ENCODE assay signal across 13 mouse cellular contexts in the genomic region with DNA sequence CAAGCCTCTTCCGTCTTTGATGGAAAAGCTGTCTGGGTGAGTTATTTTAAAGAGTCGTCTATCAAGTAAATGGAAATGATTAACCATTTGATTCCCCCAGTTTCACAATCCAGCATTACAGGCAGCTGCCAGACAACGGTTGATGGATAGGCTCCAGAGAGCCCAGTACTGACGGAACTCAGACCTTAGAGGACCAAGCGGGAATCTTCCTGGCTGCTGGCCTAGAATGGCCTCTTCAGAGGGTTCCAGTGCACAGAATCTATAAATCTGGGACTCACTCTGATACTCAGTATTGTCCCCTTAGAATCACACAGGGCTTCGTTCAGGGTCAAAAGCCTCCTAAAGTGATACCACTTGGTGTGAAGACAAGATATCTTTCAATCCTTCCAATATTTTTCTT.
DNase-seq lines count a peak whose midpoint lies in the region; ATAC-seq and TF ChIP-seq lines count a peak whose summit lies in the region.
"Had no signal": no experiment of that assay in that cellular context is flagged by ENCODE, and none has a peak within 500 bp of the region (broad histone marks: within the 10 kb centered on the region; RNA-seq: fewer than 3 reads in every experiment).

No protein-coding gene starts in this region.

- peaks cover 25% of the 10 kb centered on the region for H3K4me1 ChIP-seq in forebrain, postnatal 0 days (ENCODE audit: insufficient read depth)
- H3K4me1 ChIP-seq in forebrain, embryonic 16.5 days (replicated peaks; ENCODE audit: control insufficient read depth, insufficient read depth, low read length): peaks cover 62% of the 10 kb centered on the region
- peaks cover 38% of the 10 kb centered on the region for H3K4me1 ChIP-seq in intestine, embryonic 14.5 days (replicated peaks; ENCODE audit: control insufficient read depth, insufficient read depth, low read length)
- peaks cover 21% of the 10 kb centered on the region; the same call in 1 of the 2 replicates for H3K4me1 ChIP-seq in intestine, embryonic 15.5 days (replicated peaks)
- H3K4me1 ChIP-seq in olfactory bulb, adult 2 months (ENCODE audit: control insufficient read depth, insufficient read depth, low read length): peaks cover 36% of the 10 kb centered on the region

- H3K4me3 ChIP-seq in forebrain, postnatal 0 days (ENCODE audit: low read depth, low read length): no peak overlapping the region
- H3K4me3 ChIP-seq in forebrain, embryonic 16.5 days (replicated peaks; ENCODE audit: low read length): no peak overlapping the region
- no peak overlapping the region for H3K4me3 ChIP-seq in intestine, embryonic 14.5 days (ENCODE audit: low read depth, low read length)
- no peak overlapping the region for H3K4me3 ChIP-seq in intestine, embryonic 15.5 days (replicated peaks)
- no peak overlapping the region for H3K4me3 ChIP-seq in olfactory bulb, adult 2 months (ENCODE audit: insufficient read depth, low read depth, low read length)
- H3K4me3 ChIP-seq: neural tube, embryonic 12.5 days had no signal

- no peak for ATAC-seq in forebrain, postnatal 0 days
- ATAC-seq in forebrain, embryonic 16.5 days: no peak
- no peak for ATAC-seq in intestine, embryonic 14.5 days (replicated peaks; ENCODE audit: low FRiP score, low TSS enrichment, low read depth)
- ATAC-seq in intestine, embryonic 15.5 days: no peak
- ATAC-seq: intestine, postnatal 0 days had no signal

- H3K9ac ChIP-seq in forebrain, postnatal 0 days: no peak overlapping the region
- H3K9ac ChIP-seq in forebrain, embryonic 16.5 days (replicated peaks; ENCODE audit: low read depth, low read length): no peak overlapping the region
- H3K9ac ChIP-seq in intestine, embryonic 14.5 days (ENCODE audit: low read length): no peak overlapping the region
- no peak overlapping the region for H3K9ac ChIP-seq in intestine, embryonic 15.5 days
- H3K9ac ChIP-seq: hindbrain, embryonic 14.5 days; liver, embryonic 14.5 days; neural tube, embryonic 12.5 days had no signal

- DNase-seq in forebrain, postnatal 0 days: no peak
- DNase-seq in intestine, embryonic 14.5 days (ENCODE audit: low spot score): no peak
- peak; percentile 16 for DNase-seq in adipocyte (ENCODE audit: low spot score)
- no peak for DNase-seq in layer of hippocampus, postnatal 25 days (ENCODE audit: extremely low spot score in 1 of 2, low spot score in 1 of 2)
- DNase-seq: thymus, adult 2 months had no signal

- H3K4me2 ChIP-seq in forebrain, postnatal 0 days (ENCODE audit: low read depth): no peak overlapping the region
- no peak overlapping the region for H3K4me2 ChIP-seq in forebrain, embryonic 16.5 days (ENCODE audit: low read length)
- H3K4me2 ChIP-seq in intestine, embryonic 14.5 days (ENCODE audit: low read length): no peak overlapping the region
- H3K4me2 ChIP-seq in intestine, embryonic 15.5 days (replicated peaks): no peak overlapping the region
- H3K4me2 ChIP-seq: hindbrain, embryonic 14.5 days; midbrain, embryonic 11.5 days; neural tube, embryonic 12.5 days had no signal

- TF ChIP-seq POLR2A in olfactory bulb, adult 2 months (IDR thresholded peaks at IDR 0.05; ENCODE audit: insufficient read depth, low read depth, low read length): no peak

- no peaks in the 10 kb centered on the region for H3K27me3 ChIP-seq in forebrain, postnatal 0 days (ENCODE audit: insufficient read depth, low read length)
- no peaks in the 10 kb centered on the region for H3K27me3 ChIP-seq in forebrain, embryonic 16.5 days (replicated peaks; ENCODE audit: control insufficient read depth, insufficient read depth, low read length)
- H3K27me3 ChIP-seq in intestine, embryonic 14.5 days (replicated peaks; ENCODE audit: control insufficient read depth, insufficient read depth, low read length): no peaks in the 10 kb centered on the region
- H3K27me3 ChIP-seq in intestine, embryonic 15.5 days (replicated peaks): no peaks in the 10 kb centered on the region
- H3K27me3 ChIP-seq: neural tube, embryonic 12.5 days had no signal

- WGBS in forebrain, postnatal 0 days: 31% methylated on average over 6 of the region's 6 CpGs
- WGBS in forebrain, embryonic 16.5 days: 31% methylated on average over 6 of the region's 6 CpGs
- WGBS in intestine, embryonic 14.5 days: 54% methylated on average over 6 of the region's 6 CpGs
- 61% methylated on average over 6 of the region's 6 CpGs for WGBS in intestine, embryonic 15.5 days
- WGBS in olfactory bulb, adult 2 months: 50% methylated on average over 6 of the region's 6 CpGs

- no peaks in the 10 kb centered on the region for H3K9me3 ChIP-seq in forebrain, postnatal 0 days (ENCODE audit: low read length)
- no peaks in the 10 kb centered on the region for H3K9me3 ChIP-seq in forebrain, embryonic 16.5 days (ENCODE audit: control insufficient read depth, low read length)
- no peaks in the 10 kb centered on the region for H3K9me3 ChIP-seq in intestine, embryonic 14.5 days (ENCODE audit: control insufficient read depth, low read length)
- H3K9me3 ChIP-seq in intestine, embryonic 15.5 days: no peaks in the 10 kb centered on the region
- H3K9me3 ChIP-seq: neural tube, embryonic 12.5 days had no signal

- TF ChIP-seq CTCF in forebrain, postnatal 0 days (IDR thresholded peaks at IDR 0.05; ENCODE audit: low read depth): no peak
- TF ChIP-seq CTCF in olfactory bulb, adult 2 months (IDR thresholded peaks at IDR 0.05; ENCODE audit: insufficient read depth, low read depth, low read length): no peak

- H3K27ac ChIP-seq in forebrain, postnatal 0 days (ENCODE audit: low read depth, low read length): 0 out of 2 replicates have a peak overlapping the region, but pooled peaks have one; percentile 15
- H3K27ac ChIP-seq in forebrain, embryonic 16.5 days (ENCODE audit: low read length): no peak overlapping the region
- H3K27ac ChIP-seq in intestine, embryonic 14.5 days (ENCODE audit: low read depth): 0 out of 2 replicates have a peak overlapping the region, but pooled peaks have one; percentile 34
- no peak overlapping the region for H3K27ac ChIP-seq in intestine, embryonic 15.5 days
- H3K27ac ChIP-seq in olfactory bulb, adult 2 months (ENCODE audit: insufficient read depth, low read depth, low read length): 0 out of 2 replicates have a peak overlapping the region, but pooled peaks have one; percentile 49
- H3K27ac ChIP-seq: hindbrain, embryonic 14.5 days; liver, embryonic 14.5 days; neural tube, embryonic 12.5 days had no signal

- H3K36me3 ChIP-seq in forebrain, postnatal 0 days (ENCODE audit: insufficient read depth): no peaks in the 10 kb centered on the region
- no peaks in the 10 kb centered on the region for H3K36me3 ChIP-seq in forebrain, embryonic 16.5 days (ENCODE audit: control insufficient read depth, insufficient read depth)
- no peaks in the 10 kb centered on the region for H3K36me3 ChIP-seq in intestine, embryonic 14.5 days (ENCODE audit: control insufficient read depth, insufficient read depth, low read length)
- no peaks in the 10 kb centered on the region for H3K36me3 ChIP-seq in intestine, embryonic 15.5 days
- H3K36me3 ChIP-seq: neural tube, embryonic 12.5 days had no signal

Comparison
In these comparisons a context has a peak if more than half of its experiments do, and no peak if none do; other contexts are left out.
1. H3K27ac ChIP-seq: peak in forebrain, postnatal 0 days (single experiment), intestine, embryonic 14.5 days (single experiment) and olfactory bulb, adult 2 months (single experiment); none in forebrain, embryonic 16.5 days (single experiment) and intestine, embryonic 15.5 days (single experiment).